Mouse (Mus musculus): ENCODE data around the gene Metap1d.

DNA sequence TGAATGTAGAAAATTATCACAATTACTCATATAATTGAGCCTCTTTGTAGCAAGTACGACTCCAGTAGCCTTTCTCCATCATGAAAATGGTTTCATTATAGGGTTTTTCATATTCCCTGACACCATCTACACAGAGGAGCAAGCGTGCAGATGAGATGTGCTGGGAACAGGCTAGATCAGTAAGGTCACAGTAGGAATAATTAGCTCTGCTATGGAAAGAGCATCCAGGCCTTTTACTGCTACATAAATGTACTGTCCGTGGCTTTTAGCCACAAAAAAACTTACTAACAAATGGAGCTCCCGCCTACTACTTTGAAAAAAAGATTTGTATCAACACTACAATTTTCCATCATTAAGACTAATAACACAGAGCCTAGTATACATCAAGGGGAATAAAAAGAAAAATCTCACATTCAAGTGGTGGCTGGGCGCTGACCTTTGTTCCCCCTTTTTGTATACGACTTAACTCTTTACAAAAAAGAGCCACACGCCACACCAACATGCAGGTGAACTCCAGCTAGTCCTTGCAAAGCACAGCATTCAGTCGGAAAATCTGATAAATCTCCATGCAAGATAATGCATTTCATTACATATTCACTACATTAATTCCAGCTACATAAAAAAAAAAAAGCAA, 64.5 kb downstream of the Metap1d start:
- TF ChIP-seq TAL1 (IDR thresholded peaks at IDR 0.05; ENCODE audit: low read length) (no peak), GATA1 (IDR thresholded peaks at IDR 0.05; ENCODE audit: low read length) (no peak)
